Mouse (Mus musculus) forebrain, postnatal 0 days (tissue): ENCODE results near the gene C77080. TPM values are rescaled to one million over a fixed set of nuclear protein-coding genes. Genes with fewer than 3 reads are reported as not detected.

ENCODE experiments used
- ATAC-seq: fragments of 200-750 bp; cut with Nextera tagmentation; 2 replicates; pipeline ENCODE4 v1.8.0; 2017; ENCODE audit warnings: mild to moderate bottlenecking, moderate library complexity
- DNase-seq: peaks from one replicate; pipeline ENCODE4 v3.0.0-alpha.2; 2015
- H3K27ac ChIP-seq: fragments of 300-500 bp; sonication (generic); 2 replicates; pipeline ENCODE4 v1.5.1; 2014; ENCODE audit warnings: low read depth, mild to moderate bottlenecking, antibody characterized with exemption, low read length, moderate library complexity, mixed read lengths
- H3K27me3 ChIP-seq: fragments of 300-500 bp; sonication (generic); 2 replicates; pipeline ENCODE4 v1.6.1; 2014; ENCODE audit warnings: mild to moderate bottlenecking, low read length, mixed read lengths; ENCODE audit not compliant: insufficient read depth
- H3K36me3 ChIP-seq: fragments of 300-500 bp; sonication (generic); 2 replicates; pipeline ENCODE4 v1.6.1; 2014; ENCODE audit warnings: mild to moderate bottlenecking, moderate library complexity; ENCODE audit not compliant: insufficient read depth
- H3K4me1 ChIP-seq: fragments of 300-500 bp; sonication (generic); 2 replicates; pipeline ENCODE4 v1.6.1; 2014; ENCODE audit warnings: antibody characterized with exemption; ENCODE audit not compliant: insufficient read depth
- H3K4me2 ChIP-seq: fragments of 300-500 bp; sonication (generic); 2 replicates; pipeline ENCODE4 v1.6.1; 2014; ENCODE audit warnings: low read depth, mild to moderate bottlenecking, moderate library complexity
- H3K4me3 ChIP-seq: fragments of 300-500 bp; sonication (generic); 2 replicates; pipeline ENCODE4 v1.5.1; 2014; ENCODE audit warnings: low read depth, low read length, mixed read lengths
- H3K9ac ChIP-seq: fragments of 300-500 bp; sonication (generic); 2 replicates; pipeline ENCODE4 v1.6.1; 2014; ENCODE audit warnings: mild to moderate bottlenecking
- H3K9me3 ChIP-seq: fragments of 300-500 bp; sonication (generic); 2 replicates; pipeline ENCODE4 v1.6.1; 2016; ENCODE audit warnings: low read length
- CTCF ChIP-seq: sonication (generic); IDR thresholded peaks from 2 replicates; pipeline ENCODE4 v1.5.1; 2016; ENCODE audit warnings: antibody characterized with exemption, control low read depth, low read depth
- WGBS: fragments of 180-500 bp; shearing (Covaris S2); extraction: QIAGEN DNeasy Blood & Tissue Kit; methylation state at CpG from one replicate; pipeline ENCODE4 v1.1.7; 2014; 5-methylcytosine and 5-hydroxymethylcytosine counted together
- polyA plus RNA-seq: library from polyadenylated mRNA; unstranded; fragments of >200 nt; fragmentation: Nextera tagmentation; extraction: Ambion mirVana; gene quantifications from 2 replicates; pipeline ENCODE4 v1.2.1, GENCODE M21; 2015
- total RNA-seq: library from RNA; depleted of rRNA; stranded (reverse); fragments of >200 nt; gene quantifications from 2 replicates; pipeline ENCODE4 v1.2.3, GENCODE M21; 2014

C77080 gene
- total and polyA plus RNA-seq, 2 experiments from 2014 or later: 3.5 to 10.6 TPM

DNA sequence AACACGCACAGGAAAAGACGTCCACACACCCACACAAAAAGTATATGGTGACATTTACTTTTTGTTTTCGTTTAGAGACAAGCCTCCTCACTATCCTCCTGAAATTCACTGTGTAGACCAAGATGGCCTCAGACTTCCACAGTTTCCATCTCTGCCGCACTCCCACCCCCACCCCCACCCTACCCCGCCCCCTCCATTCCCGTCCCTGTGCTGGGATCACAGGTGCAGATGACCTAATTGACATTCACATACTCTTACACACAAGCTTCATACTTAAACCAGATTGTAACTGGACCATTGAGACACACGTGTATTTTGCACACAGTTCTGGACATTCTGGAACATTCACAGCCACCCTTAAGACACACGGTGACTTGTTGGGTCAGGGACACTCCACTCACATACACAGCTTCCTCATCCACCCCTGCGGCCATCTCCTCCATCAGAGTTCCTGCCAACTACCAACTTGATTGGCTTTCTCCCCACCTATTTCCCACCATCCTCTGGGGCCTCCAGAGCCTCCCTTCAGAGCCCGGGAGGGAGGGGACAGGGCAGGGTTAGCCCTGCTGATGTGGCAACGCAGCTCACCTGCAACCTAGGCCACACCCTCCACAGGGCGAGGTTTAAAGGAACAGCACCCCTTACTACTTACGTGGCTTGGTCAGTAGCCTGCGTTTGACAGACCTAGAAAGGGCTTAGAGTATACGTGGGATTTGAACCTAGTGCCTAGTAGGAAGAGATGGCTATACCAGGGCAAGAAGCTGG lies 11.0 kb upstream of the C77080 start:
- ATAC-seq (no peak), DNase-seq (no peak)
- Histone ChIP-seq H3K4me1 (no peaks in the 10 kb centered on the region), H3K27ac (no peak overlapping the region), H3K4me3 (no peak overlapping the region), H3K27me3 (no peaks in the 10 kb centered on the region), H3K9me3 (no peaks in the 10 kb centered on the region), H3K4me2 (no peak overlapping the region), H3K36me3 (no peaks in the 10 kb centered on the region), H3K9ac (no peak overlapping the region)
- 23% methylated on average over 15 of the region's 15 CpGs for WGBS
- TF ChIP-seq CTCF: no peak

DNA sequence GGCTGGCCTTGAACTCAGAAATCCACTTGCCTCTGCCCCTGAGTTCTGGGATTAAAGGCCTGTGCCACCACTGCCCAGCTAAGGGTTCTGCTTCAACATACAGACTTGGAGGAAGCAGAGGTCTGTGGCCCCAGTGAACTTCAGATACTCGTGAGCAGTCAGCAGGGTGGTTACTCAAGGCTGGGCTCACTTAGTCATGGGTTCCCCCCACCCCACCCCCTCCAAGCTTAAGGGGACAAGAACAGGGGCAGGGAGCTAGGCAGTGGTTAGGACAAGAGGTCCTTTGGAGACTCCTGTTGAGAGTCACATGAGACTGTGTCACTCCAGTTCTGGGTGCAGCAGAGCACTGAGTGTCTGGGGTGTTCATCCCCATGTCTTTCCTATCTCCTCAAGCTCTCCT lies 7.5 kb upstream of the C77080 start:
- Histone ChIP-seq H3K4me1 (no peaks in the 10 kb centered on the region), H3K4me3 (no peak overlapping the region), H3K36me3 (no peaks in the 10 kb centered on the region), H3K9ac (no peak overlapping the region), H3K4me2 (no peak overlapping the region), H3K27me3 (no peaks in the 10 kb centered on the region), H3K27ac (no peak overlapping the region), H3K9me3 (no peaks in the 10 kb centered on the region)
- ATAC-seq (no peak), DNase-seq (no peak)
- no peak for TF ChIP-seq CTCF
- WGBS: 45% methylated on average over 1 of the region's 1 CpGs

- no peak for ATAC-seq
- H3K27me3 ChIP-seq: no peaks in the 10 kb centered on the region
- H3K4me2 ChIP-seq: no peak overlapping the region
- no peaks in the 10 kb centered on the region for H3K4me1 ChIP-seq
- no peak for TF ChIP-seq CTCF
- H3K27ac ChIP-seq: no peak overlapping the region
- 53% methylated on average over 5 of the region's 5 CpGs for WGBS
- H3K9me3 ChIP-seq: no peaks in the 10 kb centered on the region
- no peak overlapping the region for H3K9ac ChIP-seq
- H3K4me3 ChIP-seq: no peak overlapping the region
- H3K36me3 ChIP-seq: no peaks in the 10 kb centered on the region
- no peak for DNase-seq
Measured at GRCm38 (mm10) chr4:129266821-129267220, 5.6 kb upstream of the C77080 start.

DNA sequence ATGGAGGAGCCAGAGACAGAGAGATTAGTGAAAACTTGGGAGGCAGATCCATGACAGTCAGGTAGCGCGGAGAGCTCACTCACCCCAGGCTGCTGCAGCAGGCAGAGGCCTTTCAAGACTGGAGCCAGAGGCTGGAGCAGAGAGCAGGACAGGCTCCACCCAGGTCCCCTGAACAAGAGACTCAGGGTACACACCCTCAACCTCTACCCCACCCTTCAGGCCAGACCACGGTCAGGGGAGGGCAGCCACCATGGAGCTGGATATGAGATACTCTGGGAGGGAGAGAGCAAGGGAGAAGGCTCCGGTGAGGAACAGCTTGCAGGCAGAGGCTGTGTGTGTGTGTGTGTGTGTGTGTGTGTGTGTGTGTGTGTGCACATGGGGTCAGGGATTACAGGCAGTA lies 5.0 kb upstream of the C77080 start:
- WGBS: 85% methylated on average over 4 of the region's 4 CpGs
- DNase-seq (no peak), ATAC-seq (no peak)
- no peak overlapping the region for H3K27ac ChIP-seq
- no peaks in the 10 kb centered on the region for H3K27me3 ChIP-seq
- no peak overlapping the region for H3K4me3 ChIP-seq
- H3K9me3 ChIP-seq: no peaks in the 10 kb centered on the region
- TF ChIP-seq CTCF: no peak
- no peaks in the 10 kb centered on the region for H3K36me3 ChIP-seq
- H3K4me1 ChIP-seq: no peaks in the 10 kb centered on the region
- no peak overlapping the region for H3K4me2 ChIP-seq
- H3K9ac ChIP-seq: no peak overlapping the region

DNA sequence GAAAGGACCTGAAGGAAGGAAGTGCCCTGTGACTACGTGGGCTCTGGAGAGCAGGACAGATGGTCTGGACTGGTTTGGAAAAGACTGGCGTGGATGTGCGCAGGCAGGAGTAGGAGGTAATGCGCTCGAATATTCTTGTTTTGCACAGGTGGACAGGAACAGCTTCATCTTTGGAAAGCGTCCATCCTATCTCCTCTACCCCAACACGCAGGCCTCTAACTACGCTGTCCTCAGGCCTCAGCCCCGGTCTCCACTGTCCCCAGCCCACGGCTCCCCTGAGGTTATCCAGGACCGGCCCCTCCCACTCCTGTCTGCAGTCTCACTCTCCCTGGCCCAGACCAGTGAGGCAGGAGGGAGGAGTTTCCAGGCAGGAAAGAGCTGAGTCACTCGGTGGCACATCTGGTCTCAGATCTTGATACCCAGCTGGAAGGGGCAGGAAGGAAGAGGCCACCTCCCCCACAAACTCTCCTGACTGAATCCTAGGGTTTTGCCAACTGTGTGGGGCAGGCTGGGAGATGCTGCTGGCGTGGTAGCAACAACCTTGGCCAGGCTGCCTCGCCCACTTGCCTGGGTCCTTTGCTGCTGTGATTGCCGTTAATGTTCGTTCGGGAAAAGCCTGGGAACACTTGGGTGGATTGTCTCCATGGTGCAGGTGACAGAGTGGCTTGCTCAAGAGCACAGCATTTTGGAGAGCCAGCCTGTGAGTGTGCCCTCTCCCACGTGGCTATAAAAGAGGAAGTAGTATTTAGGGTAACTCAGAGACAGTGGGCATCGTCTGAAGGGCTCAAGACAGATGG lies 2.2 kb upstream of the C77080 start:
- no peak overlapping the region for H3K27ac ChIP-seq
- ATAC-seq (no peak), DNase-seq (no peak)
- H3K36me3 ChIP-seq: no peaks in the 10 kb centered on the region
- no peak overlapping the region for H3K4me3 ChIP-seq
- TF ChIP-seq CTCF: no peak
- H3K9me3 ChIP-seq: no peaks in the 10 kb centered on the region
- H3K9ac ChIP-seq: no peak overlapping the region
- no peaks in the 10 kb centered on the region for H3K4me1 ChIP-seq
- 44% methylated on average over 19 of the region's 19 CpGs for WGBS
- H3K27me3 ChIP-seq: no peaks in the 10 kb centered on the region
- no peak overlapping the region for H3K4me2 ChIP-seq

- DNase-seq: no peak
- 0 out of 2 replicates have a peak overlapping the region, but pooled peaks have one; percentile 6 for H3K9ac ChIP-seq
Measured at GRCm38 (mm10) chr4:129260678-129261077, 526 bp downstream of the C77080 start.

GRCm38 (mm10) chr4:129259101-129259500 lies 2.1 kb downstream of the C77080 start:
- H3K4me1 ChIP-seq: no peaks in the 10 kb centered on the region
- H3K27ac ChIP-seq: no peak overlapping the region
- 58% methylated on average over 4 of the region's 4 CpGs for WGBS
- DNase-seq (no peak), ATAC-seq (no peak)
- H3K9ac ChIP-seq: no peak overlapping the region
- H3K27me3 ChIP-seq: no peaks in the 10 kb centered on the region
- no peak overlapping the region for H3K4me3 ChIP-seq
- H3K4me2 ChIP-seq: no peak overlapping the region
- H3K9me3 ChIP-seq: no peaks in the 10 kb centered on the region
- TF ChIP-seq CTCF: no peak
- H3K36me3 ChIP-seq: no peaks in the 10 kb centered on the region

More at GRCm38 (mm10) chr4:129260678-129261077, 526 bp downstream of the C77080 start:
- no peak overlapping the region for H3K27ac ChIP-seq
- no peaks in the 10 kb centered on the region for H3K9me3 ChIP-seq
- TF ChIP-seq CTCF: no peak
- 12% methylated on average over 6 of the region's 6 CpGs for WGBS
- no peaks in the 10 kb centered on the region for H3K36me3 ChIP-seq
- no peaks in the 10 kb centered on the region for H3K27me3 ChIP-seq
- no peaks in the 10 kb centered on the region for H3K4me1 ChIP-seq
- no peak for ATAC-seq
- H3K4me3 ChIP-seq: no peak overlapping the region
- H3K4me2 ChIP-seq: no peak overlapping the region
